Mouse (Mus musculus): ENCODE measurements at regions not wholly inside any gene's neighbourhood (a gene's known extent, or its start where the extent isn't known, plus 50 kb on each side); places are given as distances from the start of the nearest gene placed in this dataset.

DNA sequence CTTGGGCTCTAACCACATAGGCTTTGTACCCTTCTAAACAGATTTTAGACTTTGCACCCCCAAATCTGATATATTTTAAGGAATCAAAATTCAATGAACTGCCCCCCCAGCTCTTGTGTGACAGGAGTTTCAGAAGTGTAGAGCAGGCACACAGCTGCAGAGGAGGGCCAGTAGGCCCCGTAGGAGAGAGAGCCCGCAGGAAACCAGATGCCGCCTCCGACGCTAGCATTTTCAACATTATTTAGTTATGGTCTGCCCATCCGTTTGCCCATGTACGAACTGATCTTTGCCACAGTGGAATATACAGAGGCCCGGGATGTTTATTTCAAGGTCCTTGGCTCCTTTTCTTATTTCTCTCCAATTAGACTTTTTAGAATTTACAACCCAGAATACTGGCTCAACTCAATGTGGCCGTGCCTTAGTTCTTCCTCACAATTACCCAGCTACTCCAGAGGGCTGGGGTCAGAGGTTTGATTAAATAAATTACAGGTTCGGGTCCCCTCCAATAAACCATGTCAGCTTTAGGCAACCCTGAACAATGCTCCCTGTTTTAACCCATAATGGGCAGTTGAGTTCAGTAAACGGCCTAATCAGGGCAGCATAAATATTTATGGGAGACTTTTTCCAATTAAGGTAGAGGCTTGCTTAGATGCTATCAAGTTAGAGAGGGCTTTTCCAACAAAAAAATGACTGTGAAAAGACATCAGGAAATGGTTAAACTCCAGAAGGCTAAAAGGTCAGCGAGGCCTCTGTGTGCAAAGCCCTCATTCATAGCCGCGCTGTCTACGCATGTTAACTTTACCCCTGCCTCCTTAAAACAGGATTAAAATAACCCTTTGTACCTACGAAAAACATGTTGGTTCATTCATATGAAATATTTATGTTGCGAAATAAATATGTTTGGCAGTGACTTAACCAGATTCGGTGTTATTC is 308.2 kb upstream of the Prickle1 start:
- no peak for TF ChIP-seq POLR2A (IDR thresholded peaks at IDR 0.05; ENCODE audit: control insufficient read depth, extremely low read depth, insufficient read depth, low read length, poor library complexity)
- TF ChIP-seq CTCF (IDR thresholded peaks at IDR 0.05; ENCODE audit: borderline replicate concordance, control insufficient read depth, extremely low read depth, insufficient read depth, low read length, poor library complexity), result no peak
